Mouse (Mus musculus) stomach, embryonic 14.5 days (tissue): ENCODE results near the gene Cptp. TPM values are rescaled to one million over a fixed set of nuclear protein-coding genes. Genes with fewer than 3 reads are reported as not detected.
A peak's percentile ranks its signal among the peaks of the same experiment; 100 is the strongest.

Source experiments
- ATAC-seq: fragments of 200-750 bp; cut with Nextera tagmentation; 2 replicates; pipeline ENCODE4 v1.8.0; 2017; ENCODE audit warnings: low read depth, moderate TSS enrichment; ENCODE audit not compliant: insufficient number of reproducible peaks, insufficient read depth, low FRiP score
- H3K27ac ChIP-seq: fragments of 300-500 bp; sonication (generic); 2 replicates; pipeline ENCODE4 v1.5.1; 2014; ENCODE audit warnings: mild to moderate bottlenecking, low read length, moderate library complexity, mixed read lengths
- H3K27me3 ChIP-seq: fragments of 300-500 bp; sonication (generic); 2 replicates; pipeline ENCODE4 v1.6.1; 2014; ENCODE audit warnings: low read length, control low read depth, mixed read lengths; ENCODE audit not compliant: control insufficient read depth, insufficient read depth
- H3K36me3 ChIP-seq: fragments of 300-500 bp; sonication (generic); 2 replicates; pipeline ENCODE4 v1.6.1; 2014; ENCODE audit warnings: mild to moderate bottlenecking, control low read depth, low read length, moderate library complexity, mixed read lengths; ENCODE audit not compliant: control insufficient read depth, insufficient read depth
- H3K4me1 ChIP-seq: fragments of 300-500 bp; sonication (generic); 2 replicates; pipeline ENCODE4 v1.6.1; 2014; ENCODE audit warnings: low read length, control low read depth, mixed read lengths; ENCODE audit not compliant: control insufficient read depth, insufficient read depth
- H3K4me2 ChIP-seq: fragments of 300-500 bp; sonication (generic); replicated peaks from 2 replicates; pipeline ENCODE4 v1.6.1; 2014; ENCODE audit warnings: low read depth, low read length, control low read depth
- H3K4me3 ChIP-seq: fragments of 300-500 bp; sonication (generic); 2 replicates; pipeline ENCODE4 v1.5.1; 2014; ENCODE audit warnings: low read depth, low read length, control low read depth
- H3K9ac ChIP-seq: fragments of 300-500 bp; sonication (generic); replicated peaks from 2 replicates; pipeline ENCODE4 v1.6.1; 2014; ENCODE audit warnings: low read depth, mild to moderate bottlenecking, control low read depth, low read length, moderate library complexity, mixed read lengths
- H3K9me3 ChIP-seq: fragments of 300-500 bp; sonication (generic); 2 replicates; pipeline ENCODE4 v1.6.1; 2016; ENCODE audit warnings: low read depth, low read length, control low read depth; ENCODE audit not compliant: control insufficient read depth
- WGBS: fragments of 180-500 bp; shearing (Covaris S2); extraction: QIAGEN DNeasy Blood & Tissue Kit; methylation state at CpG from one replicate; pipeline ENCODE4 v1.1.7; 2014; 5-methylcytosine and 5-hydroxymethylcytosine counted together
- polyA plus RNA-seq: library from polyadenylated mRNA; unstranded; fragments of >200 nt; fragmentation: Nextera tagmentation; extraction: Ambion mirVana; gene quantifications from 2 replicates; pipeline ENCODE4 v1.2.1, GENCODE M21; 2014

Cptp gene
- polyA plus RNA-seq, 1 experiment from 2014 or later = 17.3 TPM

GRCm38 (mm10) chr4:155892438-155893211, 23.4 kb upstream of the Cptp start:
- ATAC-seq = peak; percentile 12
- 4% methylated on average over 37 of the region's 37 CpGs for WGBS

DNA sequence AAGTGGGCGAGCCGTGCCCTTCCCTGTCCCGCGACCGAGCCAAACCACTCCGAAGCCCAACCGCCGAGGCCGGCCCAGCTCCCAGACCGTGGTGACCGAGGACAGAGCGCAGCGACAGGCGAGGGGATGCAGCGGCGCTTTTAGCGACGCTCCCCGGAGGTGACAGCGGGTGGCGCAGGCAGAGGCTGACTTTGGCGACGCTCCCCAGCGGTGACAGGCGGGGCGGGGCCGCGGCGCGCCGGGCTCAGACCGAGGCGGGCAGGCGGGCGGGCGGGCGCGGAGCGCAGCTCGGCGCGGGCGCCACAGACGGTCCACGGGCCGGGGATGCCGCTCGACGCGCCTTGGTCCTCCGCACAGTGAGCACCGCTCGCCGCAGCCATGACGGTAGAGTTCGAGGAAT, 22.8 kb upstream of the Cptp start:
- H3K9ac ChIP-seq = peak overlapping the region; percentile 71
- peak; percentile 89 for ATAC-seq
- peak overlapping the region; percentile 88 for H3K4me3 ChIP-seq
- peak overlapping the region; percentile 91 for H3K4me2 ChIP-seq
- H3K36me3 ChIP-seq = peaks cover 32% of the 10 kb centered on the region
- H3K27me3 ChIP-seq = no peaks in the 10 kb centered on the region
- peak overlapping the region; percentile 96 for H3K27ac ChIP-seq
- H3K9me3 ChIP-seq = no peaks in the 10 kb centered on the region
- under 1% methylated on average over 27 of the region's 56 CpGs for WGBS
- H3K4me1 ChIP-seq = peaks cover 31% of the 10 kb centered on the region

More at GRCm38 (mm10) chr4:155892438-155893211, 23.4 kb upstream of the Cptp start:
- H3K4me2 ChIP-seq = peak overlapping the region; percentile 91
- H3K4me3 ChIP-seq = peak overlapping the region; percentile 88
- H3K27me3 ChIP-seq = no peaks in the 10 kb centered on the region
- peaks cover 31% of the 10 kb centered on the region for H3K4me1 ChIP-seq
- peak overlapping the region; percentile 71 for H3K9ac ChIP-seq
- peaks cover 27% of the 10 kb centered on the region for H3K36me3 ChIP-seq
- H3K27ac ChIP-seq = peak overlapping the region; percentile 96
- no peaks in the 10 kb centered on the region for H3K9me3 ChIP-seq

DNA sequence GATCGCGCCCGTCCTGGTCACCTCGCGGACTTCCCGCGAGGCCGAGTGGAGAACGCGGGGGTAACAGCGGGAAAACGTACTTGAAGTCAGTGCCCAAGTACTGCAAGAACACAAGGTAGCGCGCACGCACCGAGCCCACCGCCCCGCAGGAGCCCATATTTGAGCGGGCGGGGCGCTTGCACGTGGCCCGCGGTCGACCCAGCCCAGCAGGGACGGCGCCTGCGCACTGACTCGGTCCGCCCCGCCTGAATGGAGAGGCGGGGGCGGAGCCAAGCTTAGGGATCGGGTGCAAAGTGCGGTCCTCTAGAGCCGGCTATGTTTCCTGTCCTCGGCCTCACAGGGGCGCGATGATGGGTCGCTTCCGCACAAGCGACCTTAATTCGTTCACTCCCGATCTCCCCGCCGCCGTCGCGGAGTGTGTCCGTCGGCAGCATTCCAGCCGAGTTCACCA, 22.3 kb upstream of the Cptp start, which contains the start of the genes Pusl1 and Acap3:
Pusl1 (minus strand) TSS at position 231 of the 451 bp plus-strand sequence.
Acap3 (plus strand) TSS at position 272 of the 451 bp plus-strand sequence.
- WGBS = under 1% methylated on average over 52 of the region's 52 CpGs
- H3K9me3 ChIP-seq = no peaks in the 10 kb centered on the region
- H3K36me3 ChIP-seq = peaks cover 33% of the 10 kb centered on the region
- peaks cover 31% of the 10 kb centered on the region for H3K4me1 ChIP-seq
- H3K4me3 ChIP-seq = peak within 1 kb of the TSS; percentile 88
- peak within 1 kb of the TSS; percentile 91 for H3K4me2 ChIP-seq
- ATAC-seq = peak; percentile 85
- no peaks in the 10 kb centered on the region for H3K27me3 ChIP-seq
- peak within 1 kb of the TSS; percentile 71 for H3K9ac ChIP-seq
- H3K27ac ChIP-seq = peak within 1 kb of the TSS; percentile 96

DNA sequence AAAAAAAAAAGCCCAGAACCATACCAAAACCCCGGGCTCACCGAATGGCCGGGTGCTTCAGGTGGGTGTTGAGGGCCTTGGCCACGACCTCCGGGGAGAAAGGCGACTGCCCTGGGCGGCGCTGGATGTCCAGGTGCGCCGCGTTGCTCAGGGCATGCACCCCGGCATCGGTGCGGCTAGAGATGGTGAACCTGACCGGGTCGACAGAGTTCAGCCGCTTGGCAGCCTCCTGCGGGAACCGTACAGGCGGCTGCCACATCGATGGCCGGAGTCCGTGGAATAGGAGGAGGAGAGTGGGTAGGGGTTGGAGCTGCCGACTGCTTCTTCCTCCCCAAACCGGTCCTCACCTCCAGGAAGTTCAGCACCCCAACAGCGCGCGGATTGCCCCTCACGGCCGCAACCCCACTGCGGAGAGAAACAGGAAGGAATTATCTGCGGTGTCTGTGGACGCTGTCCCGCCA, 21.8 kb upstream of the Cptp start:
- under 1% methylated on average over 34 of the region's 34 CpGs for WGBS
- no peak for ATAC-seq
- H3K27ac ChIP-seq = peak overlapping the region; percentile 27; the same call in 1 of the 2 replicates

DNA sequence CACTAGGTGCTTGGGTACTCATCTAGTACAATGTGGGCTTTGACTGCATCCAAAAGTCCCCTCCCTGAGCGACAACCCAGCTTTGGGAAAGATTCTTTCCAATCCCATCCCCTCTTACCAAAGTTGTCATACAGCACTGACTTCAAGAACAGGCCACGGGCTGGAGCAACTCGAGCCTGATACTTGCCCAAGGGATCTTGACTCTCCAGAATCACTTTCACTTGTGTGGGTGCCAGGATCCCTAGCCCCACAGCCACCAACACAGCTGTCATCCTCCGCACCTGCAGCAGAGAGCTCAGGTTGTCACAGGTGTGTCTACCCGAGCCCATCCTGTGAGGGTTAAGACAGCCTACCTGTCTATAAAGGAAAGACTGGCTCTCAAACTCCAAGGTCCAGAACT, 20.1 kb upstream of the Cptp start:
- Histone ChIP-seq H3K4me1 (peaks cover 21% of the 10 kb centered on the region), H3K27me3 (no peaks in the 10 kb centered on the region), H3K9me3 (no peaks in the 10 kb centered on the region), H3K27ac (no peak overlapping the region), H3K9ac (no peak overlapping the region), H3K4me3 (no peak overlapping the region), H3K36me3 (peaks cover 50% of the 10 kb centered on the region), H3K4me2 (no peak overlapping the region)
- no peak for ATAC-seq
- 84% methylated on average over 5 of the region's 5 CpGs for WGBS

More for the DNA sequence above, 21.8 kb upstream of the Cptp start:
- H3K4me2 ChIP-seq = peak overlapping the region; percentile 91
- peak overlapping the region; percentile 71 for H3K9ac ChIP-seq
- peaks cover 31% of the 10 kb centered on the region for H3K4me1 ChIP-seq
- peak overlapping the region; percentile 88 for H3K4me3 ChIP-seq
- no peaks in the 10 kb centered on the region for H3K27me3 ChIP-seq
- peaks cover 38% of the 10 kb centered on the region for H3K36me3 ChIP-seq
- H3K9me3 ChIP-seq = no peaks in the 10 kb centered on the region

GRCm38 (mm10) chr4:155888181-155888580, 18.9 kb upstream of the Cptp start:
- Histone ChIP-seq H3K27me3 (no peaks in the 10 kb centered on the region), H3K36me3 (peaks cover 50% of the 10 kb centered on the region), H3K4me1 (peaks cover 11% of the 10 kb centered on the region; the same call in 1 of the 2 replicates), H3K4me3 (no peak overlapping the region), H3K4me2 (no peak overlapping the region), H3K9me3 (no peaks in the 10 kb centered on the region), H3K9ac (no peak overlapping the region), H3K27ac (no peak overlapping the region)
- 95% methylated on average over 9 of the region's 9 CpGs for WGBS
- ATAC-seq = no peak

DNA sequence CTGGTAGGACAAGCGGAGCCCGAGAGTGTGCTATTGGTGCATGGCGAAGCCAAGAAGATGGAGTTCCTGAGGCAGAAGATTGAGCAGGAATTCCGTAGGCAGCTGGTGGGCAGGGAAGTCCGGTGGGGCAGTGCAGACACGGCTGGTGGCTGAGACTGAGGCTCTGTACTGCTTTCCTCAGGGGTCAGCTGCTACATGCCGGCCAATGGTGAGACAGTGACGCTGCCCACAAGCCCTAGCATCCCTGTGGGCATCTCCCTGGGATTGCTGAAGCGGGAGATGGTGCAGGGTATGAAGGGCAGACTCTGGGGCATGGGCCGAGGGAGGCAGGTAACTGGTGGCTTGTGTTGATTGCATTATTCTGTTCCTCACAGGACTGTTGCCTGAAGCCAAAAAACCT, 18.4 kb upstream of the Cptp start:
- WGBS = 81% methylated on average over 10 of the region's 10 CpGs
- peaks cover 50% of the 10 kb centered on the region for H3K36me3 ChIP-seq
- no peak for ATAC-seq

DNA sequence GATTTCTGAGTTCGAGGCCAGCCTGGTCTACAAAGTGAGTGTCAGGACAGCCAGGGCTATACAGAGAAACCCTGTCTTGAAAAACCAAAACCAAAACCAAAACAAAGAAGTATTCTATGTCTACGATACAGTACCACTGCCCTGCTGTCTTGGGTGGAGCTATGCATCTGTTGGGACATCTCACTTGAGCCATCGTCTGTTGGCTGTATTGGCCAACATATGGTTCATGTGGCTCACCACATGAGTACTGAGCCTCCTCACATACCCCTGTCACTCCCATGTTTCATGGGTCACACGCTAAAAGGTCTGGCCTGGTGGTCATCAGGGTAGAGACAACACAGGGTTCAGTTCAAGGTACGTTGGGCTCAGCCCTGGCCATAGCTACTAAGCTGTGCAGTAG, 17.1 kb upstream of the Cptp start:
- no peak for ATAC-seq
- Histone ChIP-seq H3K36me3 (peaks cover 50% of the 10 kb centered on the region), H3K9me3 (no peaks in the 10 kb centered on the region), H3K4me2 (no peak overlapping the region), H3K4me1 (peaks cover 7% of the 10 kb centered on the region; the same call in 1 of the 2 replicates), H3K9ac (no peak overlapping the region), H3K27ac (no peak overlapping the region), H3K4me3 (no peak overlapping the region), H3K27me3 (no peaks in the 10 kb centered on the region)
- 90% methylated on average over 5 of the region's 5 CpGs for WGBS

More for the DNA sequence above, 18.4 kb upstream of the Cptp start:
- Histone ChIP-seq H3K4me1 (peaks cover 7% of the 10 kb centered on the region; the same call in 1 of the 2 replicates), H3K9ac (no peak overlapping the region), H3K9me3 (no peaks in the 10 kb centered on the region), H3K27me3 (no peaks in the 10 kb centered on the region), H3K4me2 (no peak overlapping the region), H3K4me3 (no peak overlapping the region), H3K27ac (no peak overlapping the region)
